Mouse (Mus musculus): ENCODE results near the gene Olfr17. TPM values are rescaled to one million over a fixed set of nuclear protein-coding genes. Genes with fewer than 3 reads are reported as not detected.
A peak's percentile ranks its signal among the peaks of the same experiment; 100 is the strongest.
"Not testable (repeated sequence)": the region's sequence is repeated elsewhere in the genome, so short reads cannot be mapped to it uniquely, and the experiment has no call there.

Olfr17 gene
- not detected in 2 replicates for polyA plus RNA-seq (2014; fragmentation: Nextera tagmentation; extraction: Ambion mirVana)

GRCm38 (mm10) chr7:107092920-107093319 is at the start of gene Olfr17:
TSS of gene Olfr17 (plus strand) at chr7:107093220.
- Histone ChIP-seq H3K9me3 (ENCODE audit: control insufficient read depth, low read length) (no peaks in the 10 kb centered on the region), H3K27me3 (ENCODE audit: control insufficient read depth, insufficient read depth, low read length) (no peaks in the 10 kb centered on the region), H3K4me3 (replicated peaks; ENCODE audit: low read length) (no peak within 1 kb of the TSS), H3K27ac (no peak within 1 kb of the TSS), H3K36me3 (replicated peaks; ENCODE audit: control insufficient read depth, insufficient read depth) (no peaks in the 10 kb centered on the region), H3K9ac (no peak within 1 kb of the TSS), H3K4me2 (replicated peaks) (no peak within 1 kb of the TSS), H3K4me1 (replicated peaks; ENCODE audit: control insufficient read depth, insufficient read depth, low read length) (no peaks in the 10 kb centered on the region)
- DNase-seq (ENCODE audit: low spot score) = no peak
- WGBS = 54% methylated on average over 1 of the region's 1 CpGs
- ATAC-seq (ENCODE audit: low FRiP score) = no peak

- 92% methylated on average over 1 of the region's 1 CpGs for WGBS
- H3K4me3 ChIP-seq (replicated peaks; ENCODE audit: low read length) = no peak overlapping the region
- no peak for ATAC-seq (ENCODE audit: low FRiP score)
Observed at GRCm38 (mm10) chr7:107044407-107044806, 48.6 kb upstream of the Olfr17 start.

GRCm38 (mm10) chr7:107045833-107046232 is 47.2 kb upstream of the Olfr17 start:
- peak; percentile 91 for DNase-seq (ENCODE audit: low spot score)
- Histone ChIP-seq H3K27ac (no peak overlapping the region), H3K4me2 (replicated peaks) (no peak overlapping the region), H3K4me1 (replicated peaks; ENCODE audit: control insufficient read depth, insufficient read depth, low read length) (no peaks in the 10 kb centered on the region), H3K36me3 (replicated peaks; ENCODE audit: control insufficient read depth, insufficient read depth) (no peaks in the 10 kb centered on the region), H3K4me3 (replicated peaks; ENCODE audit: low read length) (no peak overlapping the region), H3K9ac (no peak overlapping the region), H3K9me3 (ENCODE audit: control insufficient read depth, low read length) (no peaks in the 10 kb centered on the region), H3K27me3 (ENCODE audit: control insufficient read depth, insufficient read depth, low read length) (no peaks in the 10 kb centered on the region)
- 8% methylated on average over 5 of the region's 5 CpGs for WGBS
- ATAC-seq (ENCODE audit: low FRiP score) = peak; percentile 64; the same call in 1 of the 2 replicates

More at GRCm38 (mm10) chr7:107044407-107044806, 48.6 kb upstream of the Olfr17 start:
- Histone ChIP-seq H3K27ac (no peak overlapping the region), H3K9me3 (ENCODE audit: control insufficient read depth, low read length) (no peaks in the 10 kb centered on the region), H3K9ac (no peak overlapping the region), H3K27me3 (ENCODE audit: control insufficient read depth, insufficient read depth, low read length) (no peaks in the 10 kb centered on the region), H3K36me3 (replicated peaks; ENCODE audit: control insufficient read depth, insufficient read depth) (no peaks in the 10 kb centered on the region), H3K4me1 (replicated peaks; ENCODE audit: control insufficient read depth, insufficient read depth, low read length) (no peaks in the 10 kb centered on the region), H3K4me2 (replicated peaks) (no peak overlapping the region)
- no peak for DNase-seq (ENCODE audit: low spot score)

- no peaks in the 10 kb centered on the region for H3K9me3 ChIP-seq (ENCODE audit: control insufficient read depth, low read length)
- 50% methylated on average over 3 of the region's 3 CpGs for WGBS
- H3K27me3 ChIP-seq (ENCODE audit: control insufficient read depth, insufficient read depth, low read length) = no peaks in the 10 kb centered on the region
- DNase-seq (ENCODE audit: low spot score) (no peak), ATAC-seq (ENCODE audit: low FRiP score) (peak; percentile 27; the same call in 1 of the 2 replicates)
- no peaks in the 10 kb centered on the region for H3K36me3 ChIP-seq (replicated peaks; ENCODE audit: control insufficient read depth, insufficient read depth)
- H3K9ac ChIP-seq = no peak overlapping the region
- H3K4me3 ChIP-seq (replicated peaks; ENCODE audit: low read length) = no peak overlapping the region
- no peak overlapping the region for H3K4me2 ChIP-seq (replicated peaks)
- H3K27ac ChIP-seq = no peak overlapping the region
- no peaks in the 10 kb centered on the region for H3K4me1 ChIP-seq (replicated peaks; ENCODE audit: control insufficient read depth, insufficient read depth, low read length)
Observed at GRCm38 (mm10) chr7:107047578-107047977, 45.4 kb upstream of the Olfr17 start.

- WGBS = 91% methylated on average over 2 of the region's 2 CpGs
- no peak within 1 kb of the TSS for H3K4me3 ChIP-seq (replicated peaks; ENCODE audit: low read length)
- H3K9ac ChIP-seq = no peak within 1 kb of the TSS
- no peak for DNase-seq (ENCODE audit: low spot score)
- no peak within 1 kb of the TSS for H3K27ac ChIP-seq
- no peaks in the 10 kb centered on the region for H3K27me3 ChIP-seq (ENCODE audit: control insufficient read depth, insufficient read depth, low read length)
- no peaks in the 10 kb centered on the region for H3K36me3 ChIP-seq (replicated peaks; ENCODE audit: control insufficient read depth, insufficient read depth)
- H3K9me3 ChIP-seq (ENCODE audit: control insufficient read depth, low read length) = no peaks in the 10 kb centered on the region
- H3K4me2 ChIP-seq (replicated peaks) = no peak within 1 kb of the TSS
- H3K4me1 ChIP-seq (replicated peaks; ENCODE audit: control insufficient read depth, insufficient read depth, low read length) = no peaks in the 10 kb centered on the region
- no peak for ATAC-seq (ENCODE audit: low FRiP score)
Observed at GRCm38 (mm10) chr7:107070681-107071080, 22.3 kb upstream of the Olfr17 start, which contains the start of gene Olfr714. TSS of gene Olfr714 (plus strand) at chr7:107070981.

- ATAC-seq (ENCODE audit: low FRiP score); H3K27me3 ChIP-seq (ENCODE audit: control insufficient read depth, insufficient read depth, low read length); H3K4me2 ChIP-seq (replicated peaks); H3K4me3 ChIP-seq (replicated peaks; ENCODE audit: low read length); H3K27ac ChIP-seq; H3K9ac ChIP-seq; H3K9me3 ChIP-seq (ENCODE audit: control insufficient read depth, low read length); H3K4me1 ChIP-seq (replicated peaks; ENCODE audit: control insufficient read depth, insufficient read depth, low read length); H3K36me3 ChIP-seq (replicated peaks; ENCODE audit: control insufficient read depth, insufficient read depth); DNase-seq (ENCODE audit: low spot score): not testable (repeated sequence)
- WGBS = 94% methylated on average over 1 of the region's 2 CpGs
Observed at GRCm38 (mm10) chr7:107110269-107110668, 17.2 kb downstream of the Olfr17 start, which contains the start of gene Olfr715b. TSS of gene Olfr715b (minus strand) at chr7:107110369.

- H3K9ac ChIP-seq; ATAC-seq (ENCODE audit: low FRiP score); H3K9me3 ChIP-seq (ENCODE audit: control insufficient read depth, low read length); H3K27ac ChIP-seq; H3K36me3 ChIP-seq (replicated peaks; ENCODE audit: control insufficient read depth, insufficient read depth); H3K4me2 ChIP-seq (replicated peaks); H3K4me1 ChIP-seq (replicated peaks; ENCODE audit: control insufficient read depth, insufficient read depth, low read length); DNase-seq (ENCODE audit: low spot score); H3K4me3 ChIP-seq (replicated peaks; ENCODE audit: low read length); H3K27me3 ChIP-seq (ENCODE audit: control insufficient read depth, insufficient read depth, low read length): not testable (repeated sequence)
- 93% methylated on average over 1 of the region's 3 CpGs for WGBS
Observed at GRCm38 (mm10) chr7:107130983-107131382, 38.0 kb downstream of the Olfr17 start, which contains the start of gene Olfr715. TSS of gene Olfr715 (minus strand) at chr7:107131083.

- not testable (repeated sequence) for DNase-seq (ENCODE audit: low spot score); H3K27me3 ChIP-seq (ENCODE audit: control insufficient read depth, insufficient read depth, low read length); H3K36me3 ChIP-seq (replicated peaks; ENCODE audit: control insufficient read depth, insufficient read depth); H3K9ac ChIP-seq; H3K4me2 ChIP-seq (replicated peaks); H3K4me3 ChIP-seq (replicated peaks; ENCODE audit: low read length); H3K4me1 ChIP-seq (replicated peaks; ENCODE audit: control insufficient read depth, insufficient read depth, low read length); H3K27ac ChIP-seq; ATAC-seq (ENCODE audit: low FRiP score); H3K9me3 ChIP-seq (ENCODE audit: control insufficient read depth, low read length)
- WGBS = 77% methylated on average over 2 of the region's 2 CpGs
Observed at GRCm38 (mm10) chr7:107138027-107138426, 45.0 kb downstream of the Olfr17 start, which contains the start of gene Olfr716. TSS of gene Olfr716 (plus strand) at chr7:107138327.

All from hindbrain, embryonic 14.5 days (tissue).